Mouse (Mus musculus): ENCODE results near the gene Tspear.
"Not testable (repeated sequence)": the region's sequence is repeated elsewhere in the genome, so short reads cannot be mapped to it uniquely, and the experiment has no call there.

DNA sequence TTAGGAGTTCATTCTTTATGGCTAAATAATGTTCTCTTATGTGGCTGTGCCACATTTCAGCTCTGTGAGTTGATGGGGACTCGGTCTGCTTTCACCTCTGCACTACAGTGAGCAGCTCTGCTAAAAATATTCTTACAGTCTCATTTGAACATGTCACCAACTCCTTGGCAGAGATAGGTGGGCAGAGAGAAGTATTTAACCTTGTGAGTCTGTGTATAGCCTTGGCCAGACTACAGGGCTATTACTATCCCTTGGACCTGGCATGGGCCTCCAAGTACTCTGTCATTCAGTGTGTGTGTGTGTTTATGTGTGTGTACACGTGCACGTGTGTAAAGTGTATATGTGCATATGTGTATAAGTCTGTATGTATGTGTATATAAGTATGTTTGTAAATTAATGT, 97.0 kb downstream of the Tspear start:
- TF ChIP-seq CTCF (IDR thresholded peaks at IDR 0.05; ENCODE audit: insufficient read depth, low read length); POLR2A (IDR thresholded peaks at IDR 0.05; ENCODE audit: borderline replicate concordance, extremely low read depth, low read depth, low read length): not testable (repeated sequence)

Data from lung, adult 2 months (tissue).